Mouse (Mus musculus): ENCODE measurements around the gene Atraid.

DNA sequence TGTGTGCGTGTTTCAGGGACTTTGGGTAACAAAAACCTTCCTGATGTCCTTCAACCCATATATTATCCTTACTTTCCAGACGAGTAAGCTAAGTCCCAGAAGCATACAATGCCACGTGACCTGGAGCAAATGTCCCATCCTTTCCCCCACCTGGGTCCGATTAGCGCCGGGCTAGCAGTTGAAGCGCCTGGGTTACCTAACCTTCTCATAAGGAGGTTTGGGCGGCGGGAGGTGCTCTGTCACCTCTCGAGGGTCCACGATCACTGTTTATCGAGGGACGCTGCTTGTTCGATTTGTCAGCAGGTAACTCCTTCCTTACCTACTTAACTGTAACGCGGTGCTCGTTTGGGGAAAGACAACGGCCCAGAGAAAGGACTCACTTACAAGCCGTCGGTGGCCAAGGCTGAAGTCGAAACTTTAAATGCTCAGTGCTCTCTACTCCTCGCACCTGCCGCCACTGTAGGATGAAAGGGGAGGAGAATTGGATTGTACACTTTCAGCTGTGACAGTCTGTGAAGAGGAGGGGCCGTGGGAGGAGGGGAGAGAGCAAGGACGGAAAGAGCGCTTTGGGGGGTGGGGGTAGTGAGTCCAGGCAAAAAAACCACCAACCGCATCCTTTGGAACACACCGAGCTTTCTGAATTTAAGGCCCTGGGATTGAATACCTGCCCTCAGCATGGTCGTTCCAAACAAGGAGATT is 46.1 kb downstream of the Atraid start:
- TF ChIP-seq RAD21 (IDR thresholded peaks at IDR 0.05; ENCODE audit: low read depth, low read length), result no peak
- no peak for TF ChIP-seq CTCF (conservative IDR thresholded peaks at IDR 0.05 in 1 of 2, IDR thresholded peaks at IDR 0.05 in 1 of 2; ENCODE audit: low read depth in 2 of 2, low read length in 2 of 2)
